Mouse (Mus musculus) spleen, adult 2 months (tissue): ENCODE measurements around the gene Hils1.

Source experiments
- CTCF ChIP-seq: fragments of 200-500 bp; IDR thresholded peaks from 2 replicates; pipeline ENCODE4 v1.5.1; 2011; ENCODE audit warnings: mild to moderate bottlenecking, inconsistent platforms; ENCODE audit not compliant: insufficient read depth, insufficient read length, insufficient replicate concordance; ENCODE audit errors: extremely low read depth
- POLR2A ChIP-seq: fragments of 200-500 bp; IDR thresholded peaks from 2 replicates; pipeline ENCODE4 v1.6.1; 2011; ENCODE audit warnings: low read depth, low read length, inconsistent platforms

DNA sequence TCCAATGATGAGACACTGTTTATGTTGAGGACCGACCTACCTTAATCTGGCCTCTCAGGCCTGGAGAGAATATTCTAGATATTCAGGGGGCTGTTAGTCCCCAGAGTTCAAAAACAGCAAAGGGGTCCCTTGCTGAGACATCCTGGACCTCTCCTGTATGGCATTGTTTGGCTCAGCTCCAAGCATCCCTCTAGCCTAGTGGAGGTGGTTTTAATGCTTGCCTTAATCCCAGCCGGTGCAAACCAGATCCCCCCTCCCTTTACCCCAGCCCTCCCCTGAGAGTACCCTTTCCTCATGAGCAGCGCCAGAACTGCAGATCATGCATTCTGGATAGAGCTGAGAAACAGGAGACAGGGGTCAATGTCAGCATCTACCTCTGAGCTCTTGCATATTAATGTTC is 45.1 kb downstream of the Hils1 start:
- no peak for TF ChIP-seq POLR2A
- no peak for TF ChIP-seq CTCF
